Mouse (Mus musculus) embryonic fibroblast, embryonic 13.5 days (primary cell): ENCODE results near the gene Cradd.

Experiments used
- CTCF ChIP-seq: IDR thresholded peaks from 2 replicates; pipeline ENCODE4 v1.5.1; 2011; ENCODE audit warnings: mild to moderate bottlenecking, control low read depth, low read length, moderate library complexity, borderline replicate concordance; ENCODE audit not compliant: insufficient read depth
- POLR2A ChIP-seq: IDR thresholded peaks from 2 replicates; pipeline ENCODE4 v1.6.1; 2011; ENCODE audit warnings: low read depth, mild to moderate bottlenecking, control low read depth, low read length, moderate library complexity

- TF ChIP-seq POLR2A (no peak), CTCF (no peak; the same call in 1 of the 2 replicates)
Measured at GRCm38 (mm10) chr10:95156410-95156809, 167.5 kb downstream of the Cradd start.
